Mouse (Mus musculus) hindbrain, embryonic 11.5 days (tissue): Measurements from ENCODE around the gene Tmem161a. TPM values are rescaled to one million over a fixed set of nuclear protein-coding genes. Genes with fewer than 3 reads are reported as not detected.

Experiments used
- ATAC-seq: fragments of 200-750 bp; cut with Nextera tagmentation; 2 replicates; pipeline ENCODE4 v1.8.0; 2017; ENCODE audit warnings: mild to moderate bottlenecking, moderate TSS enrichment, moderate library complexity; ENCODE audit not compliant: low FRiP score
- DNase-seq: peaks from one replicate; pipeline ENCODE4 v3.0.0-alpha.2; 2015; ENCODE audit warnings: low spot score
- H3K27ac ChIP-seq: fragments of 300-500 bp; sonication (generic); 2 replicates; pipeline ENCODE4 v1.5.1; 2014; ENCODE audit warnings: mild to moderate bottlenecking, low read depth, low read length
- H3K27me3 ChIP-seq: fragments of 300-500 bp; sonication (generic); 2 replicates; pipeline ENCODE4 v1.6.1; 2014; ENCODE audit warnings: mild to moderate bottlenecking, low read length, moderate library complexity, mixed read lengths; ENCODE audit not compliant: control insufficient read depth, insufficient read depth
- H3K36me3 ChIP-seq: fragments of 300-500 bp; sonication (generic); 2 replicates; pipeline ENCODE4 v1.6.1; 2014; ENCODE audit warnings: mild to moderate bottlenecking, low read length, moderate library complexity, mixed read lengths; ENCODE audit not compliant: control insufficient read depth, insufficient read depth
- H3K4me1 ChIP-seq: fragments of 300-500 bp; sonication (generic); replicated peaks from 2 replicates; pipeline ENCODE4 v1.6.1; 2014; ENCODE audit warnings: low read length, mixed read lengths; ENCODE audit not compliant: control insufficient read depth, insufficient read depth
- H3K4me2 ChIP-seq: fragments of 300-500 bp; sonication (generic); replicated peaks from 2 replicates; pipeline ENCODE4 v1.6.1; 2014; ENCODE audit warnings: mild to moderate bottlenecking, low read depth, low read length
- H3K4me3 ChIP-seq: fragments of 300-500 bp; sonication (generic); 2 replicates; pipeline ENCODE4 v1.5.1; 2014; ENCODE audit warnings: low read depth, low read length
- H3K9ac ChIP-seq: fragments of 300-500 bp; sonication (generic); 2 replicates; pipeline ENCODE4 v1.6.1; 2014; ENCODE audit warnings: low read depth, low read length
- H3K9me3 ChIP-seq: fragments of 300-500 bp; sonication (generic); 2 replicates; pipeline ENCODE4 v1.6.1; 2016; ENCODE audit warnings: low read length; ENCODE audit not compliant: control insufficient read depth
- WGBS: fragments of 180-500 bp; shearing (Covaris S2); extraction: QIAGEN DNeasy Blood & Tissue Kit; methylation state at CpG from one replicate; pipeline ENCODE4 v1.1.7; 2014; 5-methylcytosine and 5-hydroxymethylcytosine counted together
- polyA plus RNA-seq: library from polyadenylated mRNA; unstranded; fragments of >200 nt; fragmentation: Nextera tagmentation; extraction: Ambion mirVana; gene quantifications from 2 replicates; pipeline ENCODE4 v1.2.1, GENCODE M21; 2014

Gene Tmem161a
- polyA plus RNA-seq, 1 experiment from 2014 or later: 22.3 TPM

GRCm38 (mm10) chr8:70134931-70135330 is 37.2 kb upstream of the Tmem161a start:
- Histone ChIP-seq H3K9ac (no peak overlapping the region), H3K36me3 (0 out of 2 replicates have a peak, but pooled peaks cover 6% of the 10 kb centered on the region), H3K27me3 (no peaks in the 10 kb centered on the region), H3K27ac (no peak overlapping the region), H3K4me2 (no peak overlapping the region), H3K9me3 (no peaks in the 10 kb centered on the region), H3K4me3 (no peak overlapping the region), H3K4me1 (peaks cover 5% of the 10 kb centered on the region; the same call in 1 of the 2 replicates)
- DNase-seq (no peak), ATAC-seq (no peak)
- 88% methylated on average over 9 of the region's 9 CpGs for WGBS

- WGBS: 86% methylated on average over 4 of the region's 4 CpGs
- H3K9me3 ChIP-seq: no peaks in the 10 kb centered on the region
- H3K36me3 ChIP-seq: 0 out of 2 replicates have a peak, but pooled peaks cover 6% of the 10 kb centered on the region
- no peak overlapping the region for H3K9ac ChIP-seq
- no peak overlapping the region for H3K4me3 ChIP-seq
- H3K27ac ChIP-seq: no peak overlapping the region
- H3K4me1 ChIP-seq: peaks cover 12% of the 10 kb centered on the region; the same call in 1 of the 2 replicates
- DNase-seq: no peak
- H3K27me3 ChIP-seq: no peaks in the 10 kb centered on the region
- no peak for ATAC-seq
- H3K4me2 ChIP-seq: no peak overlapping the region
These were observed 35.6 kb upstream of the Tmem161a start for GRCm38 (mm10) chr8:70136591-70136990.

- H3K4me2 ChIP-seq: peak overlapping the region; percentile 64; the same call in 1 of the 2 replicates
- no peak overlapping the region for H3K27ac ChIP-seq
- no peaks in the 10 kb centered on the region for H3K27me3 ChIP-seq
- 0 out of 2 replicates have a peak, but pooled peaks cover 6% of the 10 kb centered on the region for H3K36me3 ChIP-seq
- DNase-seq (no peak), ATAC-seq (no peak)
- peaks cover 8% of the 10 kb centered on the region; the same call in 1 of the 2 replicates for H3K4me1 ChIP-seq
- no peaks in the 10 kb centered on the region for H3K9me3 ChIP-seq
- 77% methylated on average over 4 of the region's 4 CpGs for WGBS
- no peak overlapping the region for H3K4me3 ChIP-seq
- no peak overlapping the region for H3K9ac ChIP-seq
These were observed 34.3 kb upstream of the Tmem161a start for GRCm38 (mm10) chr8:70137890-70138289.

GRCm38 (mm10) chr8:70139026-70139857 is 32.9 kb upstream of the Tmem161a start, which contains the start of the genes Rfxank, Borcs8 and Mef2b:
Gene Rfxank, minus strand, starts transcription at chr8:70139154.
Gene Borcs8, plus strand, starts transcription at chr8:70139499.
Gene Mef2b, plus strand, starts transcription at chr8:70139711.
- ATAC-seq: peak; percentile 97
- peak within 1 kb of the TSS; percentile 61 for H3K27ac ChIP-seq
- peak within 1 kb of the TSS; percentile 73 for H3K4me2 ChIP-seq
- H3K9me3 ChIP-seq: no peaks in the 10 kb centered on the region
- H3K4me3 ChIP-seq: peak within 1 kb of the TSS; percentile 79
- 0 out of 2 replicates have a peak, but pooled peaks cover 6% of the 10 kb centered on the region for H3K36me3 ChIP-seq
- H3K27me3 ChIP-seq: no peaks in the 10 kb centered on the region
- WGBS: under 1% methylated on average over 46 of the region's 46 CpGs
- H3K9ac ChIP-seq: peak within 1 kb of the TSS; percentile 77
- DNase-seq: peak; percentile 100
- H3K4me1 ChIP-seq: peaks cover 8% of the 10 kb centered on the region; the same call in 1 of the 2 replicates

- Histone ChIP-seq H3K4me3 (peak overlapping the region; percentile 79), H3K9me3 (no peaks in the 10 kb centered on the region), H3K36me3 (0 out of 2 replicates have a peak, but pooled peaks cover 2% of the 10 kb centered on the region), H3K27ac (peak overlapping the region; percentile 61; the same call in 1 of the 2 replicates), H3K27me3 (no peaks in the 10 kb centered on the region), H3K4me1 (peaks cover 8% of the 10 kb centered on the region; the same call in 1 of the 2 replicates), H3K4me2 (peak overlapping the region; percentile 73), H3K9ac (peak overlapping the region; percentile 77)
- 19% methylated on average over 9 of the region's 9 CpGs for WGBS
- no peak for DNase-seq
- no peak for ATAC-seq
These were observed 32.2 kb upstream of the Tmem161a start for GRCm38 (mm10) chr8:70139981-70140380.

GRCm38 (mm10) chr8:70147678-70148607 is 24.2 kb upstream of the Tmem161a start:
- WGBS: 86% methylated on average over 7 of the region's 7 CpGs
- H3K9ac ChIP-seq: no peak overlapping the region
- H3K27ac ChIP-seq: no peak overlapping the region
- no peaks in the 10 kb centered on the region for H3K27me3 ChIP-seq
- H3K4me3 ChIP-seq: no peak overlapping the region
- DNase-seq: no peak
- H3K4me1 ChIP-seq: no peaks in the 10 kb centered on the region
- H3K4me2 ChIP-seq: no peak overlapping the region
- no peaks in the 10 kb centered on the region for H3K9me3 ChIP-seq
- no peaks in the 10 kb centered on the region for H3K36me3 ChIP-seq
- no peak for ATAC-seq

GRCm38 (mm10) chr8:70150158-70150557 is 22.0 kb upstream of the Tmem161a start:
- no peak overlapping the region for H3K4me2 ChIP-seq
- peak overlapping the region; percentile 15; the same call in 1 of the 2 replicates for H3K9ac ChIP-seq
- DNase-seq (no peak), ATAC-seq (no peak)
- no peak overlapping the region for H3K4me3 ChIP-seq
- H3K27ac ChIP-seq: no peak overlapping the region
- no peaks in the 10 kb centered on the region for H3K4me1 ChIP-seq
- 20% methylated on average over 13 of the region's 13 CpGs for WGBS
- H3K27me3 ChIP-seq: no peaks in the 10 kb centered on the region
- no peaks in the 10 kb centered on the region for H3K36me3 ChIP-seq
- no peaks in the 10 kb centered on the region for H3K9me3 ChIP-seq

- Histone ChIP-seq H3K4me3 (no peak overlapping the region), H3K9me3 (no peaks in the 10 kb centered on the region), H3K9ac (no peak overlapping the region), H3K36me3 (no peaks in the 10 kb centered on the region), H3K4me1 (no peaks in the 10 kb centered on the region), H3K27me3 (no peaks in the 10 kb centered on the region), H3K4me2 (peak overlapping the region; percentile 15; the same call in 1 of the 2 replicates), H3K27ac (no peak overlapping the region)
- DNase-seq (peak; percentile 82), ATAC-seq (peak; percentile 93)
- WGBS: 11% methylated on average over 22 of the region's 22 CpGs
These were observed 19.5 kb upstream of the Tmem161a start for GRCm38 (mm10) chr8:70152537-70153257.
